In the genomic region with DNA sequence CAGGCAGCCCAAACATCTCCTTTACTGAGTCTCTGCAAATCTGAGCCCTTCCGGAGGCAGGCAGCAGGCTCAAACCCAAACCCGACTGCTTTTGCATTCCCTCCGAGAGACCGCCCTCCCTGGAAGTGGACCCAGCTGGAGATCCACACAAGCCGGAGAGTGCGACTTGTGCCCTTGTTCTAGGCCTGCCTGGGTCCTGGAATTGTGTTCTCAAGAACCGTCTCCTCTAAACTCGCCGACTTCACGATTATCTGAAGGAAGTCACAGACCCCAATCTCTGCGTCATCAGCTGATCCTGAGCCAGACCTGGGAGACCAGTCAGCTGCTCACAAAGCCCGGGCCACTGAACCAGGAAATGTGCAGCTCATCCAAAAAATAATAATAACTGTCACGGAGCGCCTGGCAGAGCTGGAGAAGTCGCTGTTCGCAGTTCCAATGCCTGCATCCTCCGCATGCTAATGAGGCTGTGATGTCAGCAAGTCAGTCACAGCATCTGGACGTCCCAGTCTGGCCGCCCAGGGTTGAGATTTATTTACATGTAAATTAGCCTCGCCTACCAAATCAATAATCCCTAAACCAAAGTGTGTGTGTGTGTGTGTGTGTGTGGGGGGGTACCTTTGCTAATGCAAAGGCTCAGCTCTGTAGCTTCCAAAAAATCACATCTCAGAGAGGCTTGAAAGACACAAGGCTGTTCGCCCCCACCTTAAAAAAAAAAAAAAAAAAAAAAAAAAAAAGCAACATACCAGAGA, we compare ENCODE assay signal across 9 mouse cellular contexts.
A peak's percentile ranks its signal among the peaks of the same experiment; 100 is the strongest.
DNase-seq lines count a peak whose midpoint lies in the region; ATAC-seq and TF ChIP-seq lines count a peak whose summit lies in the region.
"Had no signal": no experiment of that assay in that cellular context is flagged by ENCODE, and none has a peak within 500 bp of the region (broad histone marks: within the 10 kb centered on the region; RNA-seq: fewer than 3 reads in every experiment).

No protein-coding gene starts in this region.

- no peak for TF ChIP-seq CTCF in lung, adult 2 months (IDR thresholded peaks at IDR 0.05; ENCODE audit: insufficient read depth, low read length)

- H3K9me3 ChIP-seq in hindbrain, embryonic 11.5 days (ENCODE audit: control insufficient read depth, low read length): no peaks in the 10 kb centered on the region

- H3K4me3 ChIP-seq in hindbrain, embryonic 11.5 days (ENCODE audit: low read depth, low read length): peak overlapping the region; percentile 46
- peak overlapping the region; percentile 95 for H3K4me3 ChIP-seq in lung, adult 2 months (replicated peaks; ENCODE audit: extremely low read depth, low read depth, low read length)

- peak overlapping the region; percentile 72 for H3K27ac ChIP-seq in hindbrain, embryonic 11.5 days (ENCODE audit: low read depth, low read length)

- peak; percentile 30; the same call in 1 of the 2 replicates for TF ChIP-seq POLR2A in lung, adult 2 months (IDR thresholded peaks at IDR 0.05; ENCODE audit: borderline replicate concordance, extremely low read depth, low read depth, low read length)

- ATAC-seq in hindbrain, embryonic 11.5 days (ENCODE audit: low FRiP score): peak; percentile 91

- under 1% methylated on average over 21 of the region's 21 CpGs for WGBS in hindbrain, embryonic 11.5 days
- WGBS in lung, adult 2 months: 3% methylated on average over 21 of the region's 21 CpGs

- peak overlapping the region; percentile 65 for H3K9ac ChIP-seq in hindbrain, embryonic 11.5 days (ENCODE audit: low read depth, low read length)

- H3K27me3 ChIP-seq in hindbrain, embryonic 11.5 days (ENCODE audit: control insufficient read depth, insufficient read depth, low read length): no peaks in the 10 kb centered on the region
- H3K27me3 ChIP-seq: CH12.LX had no signal

- peak overlapping the region; percentile 54 for H3K4me2 ChIP-seq in hindbrain, embryonic 11.5 days (replicated peaks; ENCODE audit: low read depth, low read length)

- no peaks in the 10 kb centered on the region for H3K36me3 ChIP-seq in hindbrain, embryonic 11.5 days (ENCODE audit: control insufficient read depth, insufficient read depth, low read length)

- H3K4me1 ChIP-seq in hindbrain, embryonic 11.5 days (replicated peaks; ENCODE audit: control insufficient read depth, insufficient read depth, low read length): 0 out of 2 replicates have a peak, but pooled peaks cover 2% of the 10 kb centered on the region
- H3K4me1 ChIP-seq in lung, adult 2 months (ENCODE audit: control insufficient read depth, insufficient read depth, low read length): peaks cover 8% of the 10 kb centered on the region

- DNase-seq in MN1 (ENCODE audit: low spot score): peak; percentile 81
- DNase-seq in cerebellum, postnatal 25 days: peak; percentile 61 to 68
- DNase-seq in frontal cortex, postnatal 25 days (ENCODE audit: low spot score in 2 of 2): peak; percentile 58 to 66
- DNase-seq in hindbrain, embryonic 11.5 days (ENCODE audit: low spot score): peak; percentile 76
- peak; percentile 84 for DNase-seq in layer of hippocampus, adult 9-11 months
- DNase-seq in lung, adult 2 months: peak; percentile 63
- peak; percentile 37 for DNase-seq in retina, adult 2 months (ENCODE audit: low read depth, low spot score)
- no peak for DNase-seq in thymus, postnatal 36 days

Comparison
In these comparisons a context has a peak if more than half of its experiments do, and no peak if none do; other contexts are left out.
1. DNase-seq: peak in MN1 (single experiment), cerebellum, postnatal 25 days (2 of 2), frontal cortex, postnatal 25 days (2 of 2), hindbrain, embryonic 11.5 days (single experiment), layer of hippocampus, adult 9-11 months (single experiment), lung, adult 2 months (single experiment) and retina, adult 2 months (single experiment); none in thymus, postnatal 36 days (0 of 2).